Mouse (Mus musculus) heart, embryonic 16.5 days (tissue): ENCODE data around the gene Ndufaf2. TPM values are rescaled to one million over a fixed set of nuclear protein-coding genes. Genes with fewer than 3 reads are reported as not detected.

Experiments
- polyA plus RNA-seq: library from polyadenylated mRNA; unstranded; fragments of >200 nt; fragmentation: Nextera tagmentation; extraction: Ambion mirVana; gene quantifications from 2 replicates; pipeline ENCODE4 v1.2.1, GENCODE M21; 2015

Ndufaf2 gene
- polyA plus RNA-seq, 1 experiment from 2014 or later: 58.2 TPM

Other genes with a start within 250 kb of the Ndufaf2 start
- gene Smim15, start 114.2 kb downstream of the Ndufaf2 start, polyA plus RNA-seq: 30.4 and 31.7 TPM in 2 replicates
- gene Ercc8, start 108 bp upstream of the Ndufaf2 start, polyA plus RNA-seq: 11.6 and 13.1 TPM in 2 replicates
- gene Elovl7, start 55.8 kb upstream of the Ndufaf2 start, polyA plus RNA-seq: 3.3 and 4.2 TPM in 2 replicates
- 5.1 and 6.4 TPM in 2 replicates for gene Depdc1b, start 157.7 kb upstream of the Ndufaf2 start, polyA plus RNA-seq